Comparison of ENCODE assay signal across 10 mouse cellular contexts in the genomic region with DNA sequence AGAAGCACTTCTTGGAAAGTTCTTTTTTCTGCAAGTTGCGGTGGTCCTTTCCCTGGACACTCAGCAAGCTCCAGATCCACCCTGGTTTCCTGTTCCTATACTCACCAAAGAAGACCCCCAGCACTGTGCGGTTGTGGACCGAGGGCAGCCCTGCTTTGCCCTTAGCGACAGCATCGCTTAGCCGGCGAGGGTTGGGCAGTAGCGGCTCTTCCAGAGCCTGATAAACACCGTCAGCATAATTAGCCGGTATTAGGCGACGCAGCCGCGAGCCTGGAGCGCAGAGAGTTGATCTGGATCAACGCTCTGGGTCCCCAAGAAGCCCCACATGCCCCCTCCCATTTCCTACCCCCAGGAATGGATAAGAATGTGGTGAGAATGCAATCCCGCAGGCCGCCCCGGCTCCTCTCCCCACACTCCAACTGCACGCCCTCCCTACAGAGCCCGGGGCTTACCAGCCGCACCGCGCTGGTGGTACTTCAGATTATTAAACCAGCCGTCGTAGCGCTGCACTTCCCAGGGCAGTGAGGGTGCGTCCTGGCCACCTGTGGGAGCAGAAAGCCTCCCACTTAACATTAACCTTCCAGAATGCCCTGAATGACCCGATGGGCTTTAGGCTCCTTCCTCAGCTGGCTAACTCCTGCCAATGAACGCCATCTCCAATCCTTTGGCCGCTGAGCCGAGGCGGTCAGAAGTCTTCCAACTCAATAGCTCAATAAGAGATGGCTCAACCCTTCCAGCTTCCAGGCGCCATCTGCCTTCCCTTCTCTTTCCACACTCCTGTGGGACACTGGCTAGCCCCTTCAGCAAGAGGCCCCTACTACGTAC. TPM values are rescaled to one million over a fixed set of nuclear protein-coding genes. Genes with fewer than 3 reads are reported as not detected.
DNase-seq lines count a peak whose midpoint lies in the region; ATAC-seq and TF ChIP-seq lines count a peak whose summit lies in the region.
"Had no signal": no experiment of that assay in that cellular context is flagged by ENCODE, and none has a peak within 500 bp of the region (broad histone marks: within the 10 kb centered on the region; RNA-seq: fewer than 3 reads in every experiment).

No protein-coding gene starts in this region.

- H3K4me1 ChIP-seq in hindbrain, embryonic 15.5 days (replicated peaks), result peaks cover 49% of the 10 kb centered on the region

- no peaks in the 10 kb centered on the region for H3K36me3 ChIP-seq in hindbrain, embryonic 15.5 days

- peak overlapping the region; percentile 30 for H3K4me3 ChIP-seq in gastrocnemius, adult 2 months
- peak overlapping the region; percentile 28 for H3K4me3 ChIP-seq in hindbrain, embryonic 15.5 days

- DNase-seq in gastrocnemius, adult 2 months, result no peak
- DNase-seq in gastrocnemius, adult 18-20 months (ENCODE audit: low spot score), result no peak
- DNase-seq in neural tube, embryonic 10.5 days (ENCODE audit: extremely low spot score, low spot score), result peak; percentile 55
- no peak for DNase-seq in cerebellum, adult 11-12 months
- no peak for DNase-seq in cerebellum, adult 8-10 months
- DNase-seq: kidney, adult 2 months had no signal

- no peaks in the 10 kb centered on the region for H3K9me3 ChIP-seq in hindbrain, embryonic 15.5 days

- H3K4me2 ChIP-seq in hindbrain, embryonic 15.5 days, result peak overlapping the region; percentile 52

- no peak overlapping the region for H3K27ac ChIP-seq in gastrocnemius, adult 2 months
- H3K27ac ChIP-seq in hindbrain, embryonic 15.5 days (replicated peaks), result no peak overlapping the region
- H3K27ac ChIP-seq: macrophage had no signal

- H3K9ac ChIP-seq in hindbrain, embryonic 15.5 days, result no peak overlapping the region

- no peak for TF ChIP-seq CTCF in gastrocnemius, adult 2 months (IDR thresholded peaks at IDR 0.05)

- intact Hi-C loops in gastrocnemius, adult 2 months (cut with DNase I), result no loop called here

- peak; percentile 29; the same call in 1 of the 2 replicates for ATAC-seq in common myeloid progenitor, adult 5-6 weeks (replicated peaks; ENCODE audit: low read depth, poor library complexity, severe bottlenecking)
- ATAC-seq in hindbrain, embryonic 15.5 days (ENCODE audit: low FRiP score, low read depth), result no peak
- ATAC-seq in inflammation-experienced regulatory T-cells, adult 6 months, result no peak

- WGBS in hindbrain, embryonic 15.5 days, result 2% methylated on average over 35 of the region's 35 CpGs

- H3K27me3 ChIP-seq in hindbrain, embryonic 15.5 days, result peaks cover 75% of the 10 kb centered on the region

RNA-seq across cellular contexts. Expression of gene Duox2, which starts 0.8 kb away (rescaled TPM):
- total RNA-seq in gastrocnemius, adult 2 months (2021), result under 1 TPM; 0.06 to 0.13 TPM
- under 1 TPM; 0.07 to 0.09 TPM for total RNA-seq in gastrocnemius, adult 18-20 months (2021)
- not detected in 2 replicates for total RNA-seq in common myeloid progenitor, adult 5-6 weeks (2017)
- not detected in 2 replicates for polyA plus RNA-seq in hindbrain, embryonic 15.5 days (2015; fragmentation: Nextera tagmentation; extraction: Ambion mirVana)
- not detected for polyA plus RNA-seq in inflammation-experienced regulatory T-cells, adult 6 months (2017; shearing (Covaris generic))
- polyA plus RNA-seq: macrophage had no signal

RNA-seq across cellular contexts. Expression of gene Duoxa2, which starts 1.2 kb away (rescaled TPM):
- not detected for total RNA-seq in gastrocnemius, adult 2 months (2021)
- not detected for total RNA-seq in gastrocnemius, adult 18-20 months (2021)
- total RNA-seq in common myeloid progenitor, adult 5-6 weeks (2017), result not detected in 2 replicates
- polyA plus RNA-seq in hindbrain, embryonic 15.5 days (2015; fragmentation: Nextera tagmentation; extraction: Ambion mirVana), result 0.12 and 0.26 TPM in 2 replicates
- polyA plus RNA-seq in inflammation-experienced regulatory T-cells, adult 6 months (2017; shearing (Covaris generic)), result not detected
- polyA plus RNA-seq: kidney, adult 2 months; macrophage had no signal

RNA-seq across cellular contexts. Expression of gene Duoxa1, which starts 16.0 kb away (rescaled TPM):
- total RNA-seq in gastrocnemius, adult 2 months (2021), result under 1 TPM; 0.28 to 0.95 TPM
- total RNA-seq in gastrocnemius, adult 18-20 months (2021), result 1 to 10 TPM in 1 of 2 experiments, under 1 TPM in 1; 0.25 to 1.2 TPM
- 0.18 TPM in 1 of 2 replicates, not detected in the other for total RNA-seq in common myeloid progenitor, adult 5-6 weeks (2017)
- 0.23 and 0.52 TPM in 2 replicates for polyA plus RNA-seq in hindbrain, embryonic 15.5 days (2015; fragmentation: Nextera tagmentation; extraction: Ambion mirVana)
- not detected for polyA plus RNA-seq in inflammation-experienced regulatory T-cells, adult 6 months (2017; shearing (Covaris generic))
- polyA plus RNA-seq: macrophage had no signal

RNA-seq across cellular contexts. Expression of gene Duox1, which starts 18.0 kb away (rescaled TPM):
- total RNA-seq in gastrocnemius, adult 2 months (2021), result under 1 TPM; 0.43 to 0.73 TPM
- total RNA-seq in gastrocnemius, adult 18-20 months (2021), result under 1 TPM; 0.50 to 0.83 TPM
- total RNA-seq in common myeloid progenitor, adult 5-6 weeks (2017), result not detected in 2 replicates
- polyA plus RNA-seq in hindbrain, embryonic 15.5 days (2015; fragmentation: Nextera tagmentation; extraction: Ambion mirVana), result 0.14 and 0.16 TPM in 2 replicates
- polyA plus RNA-seq in inflammation-experienced regulatory T-cells, adult 6 months (2017; shearing (Covaris generic)), result not detected
- polyA plus RNA-seq: macrophage had no signal
